Mouse (Mus musculus) neural tube, embryonic 12.5 days (tissue): ENCODE measurements around the gene Tnfrsf22. TPM values are rescaled to one million over a fixed set of nuclear protein-coding genes. Genes with fewer than 3 reads are reported as not detected.

Experiments used
- ATAC-seq: fragments of 200-750 bp; cut with Nextera tagmentation; 2 replicates; pipeline ENCODE4 v1.8.0; 2017; ENCODE audit warnings: low read depth, mild to moderate bottlenecking, moderate TSS enrichment, moderate library complexity; ENCODE audit not compliant: low FRiP score
- H3K27ac ChIP-seq: fragments of 300-500 bp; sonication (generic); 2 replicates; pipeline ENCODE4 v1.5.1; 2016
- H3K27me3 ChIP-seq: fragments of 300-500 bp; sonication (generic); replicated peaks from 2 replicates; pipeline ENCODE4 v1.6.1; 2016; ENCODE audit warnings: mild to moderate bottlenecking
- H3K36me3 ChIP-seq: fragments of 300-500 bp; sonication (generic); 2 replicates; pipeline ENCODE4 v1.6.1; 2016; ENCODE audit warnings: mild to moderate bottlenecking
- H3K4me1 ChIP-seq: fragments of 300-500 bp; sonication (generic); 2 replicates; pipeline ENCODE4 v1.6.1; 2016
- H3K4me2 ChIP-seq: fragments of 300-500 bp; sonication (generic); replicated peaks from 2 replicates; pipeline ENCODE4 v1.6.1; 2016; ENCODE audit warnings: mild to moderate bottlenecking
- H3K4me3 ChIP-seq: fragments of 300-500 bp; sonication (generic); 2 replicates; pipeline ENCODE4 v1.5.1; 2016
- H3K9ac ChIP-seq: fragments of 300-500 bp; sonication (generic); 2 replicates; pipeline ENCODE4 v1.6.1; 2016; ENCODE audit warnings: mild to moderate bottlenecking
- H3K9me3 ChIP-seq: fragments of 300-500 bp; sonication (generic); 2 replicates; pipeline ENCODE4 v1.6.1; 2016; ENCODE audit warnings: mild to moderate bottlenecking
- WGBS: fragments of 180-500 bp; shearing (Covaris S2); methylation state at CpG from one replicate; pipeline ENCODE4 v1.1.7; 2016; 5-methylcytosine and 5-hydroxymethylcytosine counted together
- polyA plus RNA-seq: library from polyadenylated mRNA; unstranded; fragments of >200 nt; fragmentation: Nextera tagmentation; extraction: Ambion mirVana; gene quantifications from 2 replicates; pipeline ENCODE4 v1.2.1, GENCODE M21; 2016

Tnfrsf22 gene
- polyA plus RNA-seq, 1 experiment from 2014 or later, result 6.6 TPM

DNA sequence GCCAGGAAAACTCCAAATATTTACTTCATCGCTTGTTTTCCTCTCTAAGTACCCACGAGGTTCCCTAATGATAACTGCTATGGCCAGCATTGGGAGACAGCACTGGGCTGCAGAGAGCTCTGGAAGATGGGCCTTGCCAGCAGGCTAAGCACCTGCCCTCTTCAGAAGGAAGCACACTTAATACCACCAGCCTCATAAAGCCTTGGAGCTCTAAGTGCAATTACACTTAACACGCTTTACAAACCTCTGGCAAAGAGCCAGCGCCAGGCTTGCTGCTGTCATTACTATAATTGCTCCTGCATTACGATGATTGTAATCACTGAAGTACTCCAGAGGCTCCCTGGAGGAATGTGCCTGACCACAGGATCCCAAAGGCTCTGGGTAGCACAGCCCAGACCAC is 54.6 kb downstream of the Tnfrsf22 start:
- 48% methylated on average over 5 of the region's 5 CpGs for WGBS
- Histone ChIP-seq H3K27ac (no peak overlapping the region), H3K9ac (no peak overlapping the region), H3K4me3 (no peak overlapping the region), H3K9me3 (no peaks in the 10 kb centered on the region), H3K27me3 (no peaks in the 10 kb centered on the region), H3K36me3 (peaks cover 31% of the 10 kb centered on the region; the same call in 1 of the 2 replicates), H3K4me2 (no peak overlapping the region), H3K4me1 (peaks cover 11% of the 10 kb centered on the region)
- no peak for ATAC-seq

DNA sequence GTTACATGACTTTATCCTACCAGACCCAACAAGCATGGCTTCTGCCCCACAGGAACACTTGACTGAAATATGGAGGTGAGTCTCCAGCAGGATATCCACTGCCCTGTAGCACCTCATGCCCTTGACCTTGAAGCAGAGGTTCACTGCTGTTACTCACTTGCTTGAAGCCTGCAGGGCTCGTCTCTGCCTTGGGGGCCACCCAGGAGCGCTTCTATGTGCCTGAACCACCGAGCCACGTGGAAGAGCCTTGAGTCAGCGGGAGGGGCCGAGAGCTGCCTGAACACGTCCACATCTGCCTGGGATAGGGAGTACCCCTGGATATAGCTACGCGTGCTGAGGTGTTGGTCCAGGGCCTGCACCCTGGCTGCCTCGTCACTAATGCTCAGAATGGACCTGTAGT is 57.2 kb downstream of the Tnfrsf22 start:
- H3K36me3 ChIP-seq, result peaks cover 57% of the 10 kb centered on the region
- no peak for ATAC-seq

DNA sequence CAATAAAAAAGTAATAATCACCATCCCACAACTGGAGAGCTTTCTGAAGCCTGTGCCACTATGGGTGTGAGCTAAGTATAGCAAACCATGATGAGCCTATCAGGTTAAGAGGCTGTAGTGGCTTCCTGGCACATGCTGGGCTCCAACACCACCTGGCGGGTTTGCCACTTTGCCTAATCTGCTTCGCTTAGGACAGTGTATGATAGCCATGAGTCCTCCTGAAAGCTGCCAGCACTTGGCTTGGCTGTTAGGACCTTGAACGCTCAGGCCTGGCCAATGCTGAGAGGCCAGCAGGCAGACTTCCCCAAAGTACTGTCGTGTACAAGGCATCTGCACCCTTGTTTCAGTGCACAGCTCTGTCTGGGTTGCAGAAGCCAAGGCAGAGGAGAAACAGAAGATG is 61.5 kb downstream of the Tnfrsf22 start:
- Histone ChIP-seq H3K9me3 (no peaks in the 10 kb centered on the region), H3K4me2 (no peak overlapping the region), H3K27ac (no peak overlapping the region), H3K4me3 (no peak overlapping the region), H3K9ac (no peak overlapping the region), H3K36me3 (peaks cover 82% of the 10 kb centered on the region), H3K4me1 (no peaks in the 10 kb centered on the region), H3K27me3 (no peaks in the 10 kb centered on the region)
- 88% methylated on average over 4 of the region's 4 CpGs for WGBS
- ATAC-seq, result no peak

More for the DNA sequence above, 57.2 kb downstream of the Tnfrsf22 start:
- Histone ChIP-seq H3K27me3 (no peaks in the 10 kb centered on the region), H3K4me3 (no peak overlapping the region), H3K9me3 (no peaks in the 10 kb centered on the region), H3K4me2 (no peak overlapping the region), H3K27ac (no peak overlapping the region), H3K9ac (0 out of 2 replicates have a peak overlapping the region, but pooled peaks have one; percentile 13), H3K4me1 (no peaks in the 10 kb centered on the region)
- 96% methylated on average over 10 of the region's 10 CpGs for WGBS

- no peak overlapping the region for H3K27ac ChIP-seq
- no peak for ATAC-seq
- no peak overlapping the region for H3K4me3 ChIP-seq
- no peaks in the 10 kb centered on the region for H3K9me3 ChIP-seq
- H3K27me3 ChIP-seq, result no peaks in the 10 kb centered on the region
- H3K4me1 ChIP-seq, result no peaks in the 10 kb centered on the region
- H3K4me2 ChIP-seq, result no peak overlapping the region
- peaks cover 86% of the 10 kb centered on the region for H3K36me3 ChIP-seq
- H3K9ac ChIP-seq, result no peak overlapping the region
- WGBS, result 89% methylated on average over 5 of the region's 5 CpGs
These were observed 61.9 kb downstream of the Tnfrsf22 start for GRCm38 (mm10) chr7:143587586-143587985.

Other genes with a start within 250 kb of the Tnfrsf22 start
- gene Cdkn1c, start 188.6 kb downstream of the Tnfrsf22 start, polyA plus RNA-seq, result 1,329 and 1,332 TPM in 2 replicates
- gene Slc22a18, start 175.9 kb downstream of the Tnfrsf22 start, polyA plus RNA-seq, result 0.52 and 0.85 TPM in 2 replicates
- gene Phlda2, start 146.5 kb downstream of the Tnfrsf22 start, polyA plus RNA-seq, result 1.9 and 2.4 TPM in 2 replicates
- 335 and 344 TPM in 2 replicates for gene Nap1l4, start 100.6 kb downstream of the Tnfrsf22 start, polyA plus RNA-seq
- gene Cars, start 49.6 kb downstream of the Tnfrsf22 start, polyA plus RNA-seq, result 59.3 and 61.2 TPM in 2 replicates
- 0.06 and 0.14 TPM in 2 replicates for gene Tnfrsf26, start 20.9 kb downstream of the Tnfrsf22 start, polyA plus RNA-seq
- 0.48 and 0.72 TPM in 2 replicates for gene Tnfrsf23, start 36.2 kb upstream of the Tnfrsf22 start, polyA plus RNA-seq
- 24.5 and 25.1 TPM in 2 replicates for gene Osbpl5, start 107.3 kb upstream of the Tnfrsf22 start, polyA plus RNA-seq
- gene Mrgprg, start 117.3 kb upstream of the Tnfrsf22 start, polyA plus RNA-seq, result not detected in 2 replicates
- 2.6 and 4.2 TPM in 2 replicates for gene Mrgpre, start 134.8 kb upstream of the Tnfrsf22 start, polyA plus RNA-seq
- gene Nadsyn1, start 173.2 kb upstream of the Tnfrsf22 start, polyA plus RNA-seq, result 7.3 and 11.4 TPM in 2 replicates
- gene Dhcr7, start 173.5 kb upstream of the Tnfrsf22 start, polyA plus RNA-seq, result 49.2 and 53.6 TPM in 2 replicates
- gene Gm498, start 217.2 kb upstream of the Tnfrsf22 start, polyA plus RNA-seq, result not detected in 2 replicates